Mouse (Mus musculus): ENCODE measurements around the gene Tekt5.

GRCm38 (mm10) chr16:10339930-10340329 is 55.4 kb downstream of the Tekt5 start:
- TF ChIP-seq CTCF (IDR thresholded peaks at IDR 0.05; ENCODE audit: extremely low read depth, insufficient read depth, insufficient read length, insufficient replicate concordance), result no peak
- TF ChIP-seq POLR2A (IDR thresholded peaks at IDR 0.05; ENCODE audit: low read depth, low read length), result no peak

Data from spleen, adult 2 months (tissue).